Mouse (Mus musculus) right cerebral cortex, adult 18-20 months (tissue): ENCODE results near the gene Plxdc1.
"Not testable (repeated sequence)": the region's sequence is repeated elsewhere in the genome, so short reads cannot be mapped to it uniquely, and the experiment has no call there.

Source experiments
- DNase-seq: peaks from one replicate; pipeline ENCODE4 v3.0.0; 2022; ENCODE audit warnings: mixed read lengths

Gene Plxdc1

GRCm38 (mm10) chr11:97955146-97955902 lies 30.9 kb downstream of the Plxdc1 start:
- no peak for DNase-seq

DNA sequence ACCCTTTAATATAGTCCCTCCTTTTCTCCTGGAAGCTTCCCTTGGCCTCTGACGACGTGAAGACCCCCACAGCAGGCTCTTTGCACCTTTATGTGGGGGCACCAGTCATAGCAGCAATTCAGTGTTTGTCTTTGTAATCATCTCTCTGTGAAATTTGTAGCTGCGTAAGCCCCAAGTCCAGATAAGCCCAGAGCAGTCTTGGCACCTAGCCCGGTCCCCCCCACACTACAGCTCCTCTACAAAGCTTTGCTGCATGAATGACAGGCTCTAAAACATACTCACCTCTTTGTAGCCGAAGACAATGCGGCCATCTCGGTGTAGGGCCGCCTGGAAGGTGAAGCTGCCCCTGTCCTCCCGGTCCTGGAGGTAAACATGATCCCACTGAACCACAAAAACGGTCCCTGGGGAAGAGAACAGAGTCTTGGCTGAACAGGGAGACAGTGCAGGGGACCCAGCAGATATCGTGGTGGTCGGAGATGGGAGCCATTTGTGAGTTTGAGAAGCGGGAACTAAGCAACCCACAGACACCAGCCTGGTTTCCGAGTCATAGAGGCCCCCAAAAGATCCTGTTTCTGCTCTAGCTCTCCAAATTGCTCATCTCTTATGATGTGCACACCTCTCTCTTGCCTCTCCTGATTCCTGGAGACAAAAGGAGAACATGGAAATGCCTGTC lies 31.6 kb downstream of the Plxdc1 start:
- no peak for DNase-seq

DNA sequence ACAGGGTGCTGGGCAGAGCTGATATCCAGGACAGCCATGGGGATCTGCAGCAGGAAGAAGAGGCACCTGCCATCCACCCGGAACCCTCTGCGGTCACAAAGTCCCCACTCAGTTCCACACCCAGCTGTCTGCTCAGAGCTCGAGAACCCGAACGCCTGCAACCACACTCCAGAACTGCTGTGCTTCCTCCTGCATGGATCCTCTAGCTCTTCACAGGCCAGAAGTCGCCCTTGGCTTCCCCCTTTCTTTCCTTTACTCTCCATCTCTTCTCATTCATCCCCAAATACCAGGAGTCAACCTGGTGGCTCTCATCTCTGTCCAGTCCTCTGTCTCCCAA lies 32.3 kb downstream of the Plxdc1 start:
- no peak for DNase-seq

GRCm38 (mm10) chr11:97953179-97953938 lies 32.9 kb downstream of the Plxdc1 start:
- DNase-seq, result no peak

GRCm38 (mm10) chr11:97952367-97953006 lies 33.8 kb downstream of the Plxdc1 start:
- no peak for DNase-seq

DNA sequence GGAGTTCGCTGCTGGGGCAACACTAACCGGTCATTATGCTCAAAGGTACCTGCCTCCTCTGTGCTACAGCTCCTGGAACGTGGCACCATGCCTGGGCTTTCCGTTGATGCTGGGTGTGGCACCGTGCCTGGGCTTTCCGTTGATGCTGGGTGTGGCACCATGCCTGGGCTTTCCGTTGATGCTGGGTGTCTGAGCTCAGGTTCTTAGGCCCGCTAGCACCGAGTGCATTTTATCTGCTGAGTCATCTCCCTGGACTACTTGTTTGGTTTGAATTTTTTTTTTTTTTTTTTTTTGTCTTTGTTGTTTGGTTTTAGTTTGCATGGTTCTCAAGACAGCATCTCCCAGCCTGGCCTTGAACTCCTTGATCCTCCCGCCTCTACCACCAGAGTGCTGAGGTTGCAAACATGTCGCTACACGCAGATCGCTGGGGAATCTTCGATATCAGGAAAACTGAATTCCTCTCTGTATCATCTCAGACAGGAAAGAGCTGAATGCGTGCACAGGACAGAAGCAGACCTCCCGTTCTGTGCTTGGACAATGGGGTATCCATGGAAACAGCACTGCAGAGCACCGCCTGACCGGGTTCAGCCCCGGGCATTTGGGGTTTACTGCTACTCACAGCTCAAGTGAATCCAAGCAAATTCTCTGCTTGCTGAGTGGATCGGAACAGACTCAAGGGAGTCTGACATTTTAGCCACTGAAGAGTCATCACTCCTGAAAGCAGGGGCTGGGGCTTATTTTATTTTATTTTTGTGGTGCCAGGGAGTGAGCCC lies 36.4 kb downstream of the Plxdc1 start:
- no peak for DNase-seq

DNA sequence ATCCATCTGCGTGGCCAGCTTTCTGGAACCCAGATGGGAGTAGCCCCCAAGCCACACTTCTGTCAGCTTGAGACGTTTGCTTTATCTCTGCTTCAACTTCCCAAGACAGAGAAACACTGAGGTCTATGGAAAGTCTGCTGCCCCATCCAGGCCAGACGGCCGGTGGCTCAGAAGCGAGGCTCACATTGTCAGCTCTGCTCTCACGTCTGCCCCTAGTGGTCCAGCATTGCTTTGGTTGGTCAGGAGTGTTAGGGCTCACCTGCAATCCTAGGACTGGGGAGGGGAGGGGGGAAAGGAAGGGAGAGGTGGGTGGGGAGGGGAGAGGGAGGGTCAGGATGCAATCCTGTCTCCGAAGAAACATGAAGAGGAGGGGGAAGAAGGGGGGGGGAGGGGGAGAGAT lies 38.8 kb downstream of the Plxdc1 start:
- DNase-seq, result no peak

- DNase-seq, result not testable (repeated sequence)
Observed at GRCm38 (mm10) chr11:97945738-97946289, 40.4 kb downstream of the Plxdc1 start.

DNA sequence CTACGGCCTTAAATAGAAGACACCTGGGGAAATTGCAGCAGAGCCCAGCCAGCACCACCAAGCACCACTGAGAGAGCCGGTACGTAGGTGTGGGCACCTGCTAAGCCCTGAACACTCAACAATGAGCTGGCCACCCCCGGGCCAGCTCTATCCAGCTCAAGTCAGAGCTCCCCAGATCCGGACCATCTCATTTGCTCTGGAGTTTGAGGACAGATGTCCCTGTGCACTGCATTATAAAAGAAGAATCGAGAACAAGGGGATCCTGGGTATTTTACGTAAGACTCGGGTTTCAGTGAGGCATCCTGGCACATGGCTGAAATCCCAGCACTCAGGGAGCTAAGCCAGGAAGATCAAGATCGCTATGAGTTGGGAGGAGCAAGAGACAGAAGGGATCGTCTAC lies 41.2 kb downstream of the Plxdc1 start:
- peak; percentile 56 for DNase-seq

DNA sequence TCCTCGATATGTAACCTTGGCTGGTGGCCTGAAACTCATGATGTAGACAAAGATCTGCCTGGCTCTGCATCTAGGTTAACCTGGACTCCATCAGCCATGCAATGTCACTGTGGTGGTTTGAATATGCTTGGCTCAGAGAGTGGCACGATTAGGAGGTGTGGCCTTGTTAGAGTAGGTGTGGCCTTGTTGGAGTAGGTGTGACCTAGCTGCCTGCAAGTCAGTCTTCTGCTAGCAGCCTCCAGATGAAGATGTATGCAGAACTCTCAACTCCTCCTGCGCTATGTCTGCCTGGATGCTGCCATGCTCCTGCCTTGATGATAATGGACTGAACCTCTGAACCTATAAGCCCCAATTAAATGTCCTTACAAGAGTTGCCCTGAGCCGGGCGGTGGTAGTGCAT lies 43.0 kb downstream of the Plxdc1 start:
- DNase-seq, result no peak

DNA sequence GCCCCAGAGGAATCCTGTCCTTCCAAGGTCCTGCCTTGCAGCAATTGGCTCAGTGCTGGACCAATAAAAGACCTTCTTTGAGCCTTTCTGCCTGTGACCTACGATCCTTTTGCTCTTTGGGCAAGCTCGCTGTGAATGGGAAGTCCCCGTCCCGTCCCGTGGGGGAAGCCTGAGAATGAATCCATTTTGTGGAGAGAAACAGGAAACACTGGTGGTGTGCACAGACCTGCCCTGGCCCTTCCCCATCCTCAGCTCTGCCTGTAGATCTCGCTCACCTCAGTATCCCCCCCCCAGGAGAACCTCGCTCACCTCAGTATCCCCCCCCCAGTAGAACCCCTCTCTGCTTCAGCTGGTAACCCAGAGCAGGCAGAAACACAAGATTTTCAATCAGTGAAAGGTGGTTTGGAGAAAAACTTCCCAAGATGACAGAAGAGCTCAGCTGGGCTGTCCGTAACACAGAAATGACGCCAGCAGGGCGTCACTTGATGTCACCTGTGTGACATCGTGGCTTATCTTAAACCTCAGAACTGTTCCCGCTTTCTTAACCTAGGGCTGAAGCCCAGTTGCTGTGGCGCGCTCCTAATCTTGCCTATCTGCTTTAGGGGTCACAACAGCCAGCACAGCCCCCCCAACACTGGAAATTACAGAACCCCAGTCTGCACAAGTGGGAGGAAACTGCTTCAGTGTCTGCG lies 43.7 kb downstream of the Plxdc1 start:
- DNase-seq, result no peak

GRCm38 (mm10) chr11:97937469-97938105 lies 48.7 kb downstream of the Plxdc1 start:
- no peak for DNase-seq

DNA sequence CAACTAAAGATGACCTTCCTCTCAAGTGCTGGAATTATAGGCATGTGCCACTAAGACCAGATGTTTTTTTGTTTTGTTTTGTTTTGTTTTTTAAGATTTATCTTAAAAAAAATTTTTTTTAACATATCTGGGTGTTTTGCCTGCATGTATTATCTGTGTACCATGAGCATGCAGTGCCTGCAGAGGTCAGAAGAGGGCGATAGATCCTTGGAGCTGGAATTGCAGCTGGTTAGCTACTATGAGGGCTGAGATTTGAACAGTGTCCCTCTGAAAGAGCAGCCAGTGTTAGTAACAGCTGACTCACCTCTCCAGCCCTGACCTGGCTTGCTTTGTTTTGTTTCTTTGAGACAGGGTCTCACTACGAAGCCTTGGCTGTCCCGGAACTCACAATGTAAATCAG lies 49.5 kb downstream of the Plxdc1 start:
- no peak for DNase-seq

DNA sequence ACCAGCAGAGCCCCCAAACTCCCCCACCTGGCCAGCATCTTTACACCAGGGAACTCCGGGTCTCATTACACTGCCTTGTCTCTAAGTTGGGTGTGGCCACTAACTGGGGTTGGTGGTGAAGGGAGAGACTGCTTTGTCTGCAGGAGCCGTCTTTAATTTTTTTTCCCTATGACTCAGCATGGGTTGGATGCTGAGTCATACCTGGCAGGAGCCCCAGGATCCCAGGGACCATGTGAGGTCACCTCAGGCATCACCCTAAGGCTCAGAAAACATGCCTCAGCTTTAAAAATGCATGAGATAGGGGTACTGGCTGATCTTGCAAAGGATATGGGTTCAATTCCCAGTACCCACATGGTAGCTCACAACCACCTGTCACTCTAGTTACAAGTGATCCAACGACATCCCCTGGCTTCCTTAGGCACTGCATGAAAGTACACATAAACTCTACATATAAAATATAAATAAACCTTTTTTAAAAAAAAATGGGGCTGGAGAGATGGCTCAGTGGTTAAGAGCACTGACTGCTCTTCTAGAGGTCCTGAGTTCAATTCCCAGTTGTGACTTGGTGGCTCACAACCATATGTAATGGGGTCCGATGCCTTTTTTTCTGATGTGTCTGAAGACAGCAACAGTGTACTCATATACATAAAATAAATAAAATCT lies 50.2 kb downstream of the Plxdc1 start:
- DNase-seq, result no peak

DNA sequence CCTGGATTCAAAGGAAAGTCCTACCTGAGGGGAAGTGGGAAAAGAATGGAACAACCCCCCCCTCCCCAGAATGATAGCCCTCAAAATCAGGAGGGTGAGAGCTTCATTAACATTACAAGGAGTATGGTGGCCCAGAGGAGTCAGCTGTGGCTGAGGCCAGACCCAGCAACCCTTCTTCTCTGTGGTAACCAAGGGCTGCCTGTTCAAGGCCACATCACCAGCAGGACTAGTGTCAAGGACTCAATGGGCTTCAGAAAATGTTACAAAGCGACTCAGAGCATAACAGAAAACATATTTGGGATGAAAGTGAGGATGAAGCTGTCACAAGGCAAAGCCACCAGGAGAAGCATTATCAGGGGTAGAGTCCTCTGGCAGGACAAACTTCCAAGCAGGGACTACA lies 52.7 kb downstream of the Plxdc1 start:
- no peak for DNase-seq

DNA sequence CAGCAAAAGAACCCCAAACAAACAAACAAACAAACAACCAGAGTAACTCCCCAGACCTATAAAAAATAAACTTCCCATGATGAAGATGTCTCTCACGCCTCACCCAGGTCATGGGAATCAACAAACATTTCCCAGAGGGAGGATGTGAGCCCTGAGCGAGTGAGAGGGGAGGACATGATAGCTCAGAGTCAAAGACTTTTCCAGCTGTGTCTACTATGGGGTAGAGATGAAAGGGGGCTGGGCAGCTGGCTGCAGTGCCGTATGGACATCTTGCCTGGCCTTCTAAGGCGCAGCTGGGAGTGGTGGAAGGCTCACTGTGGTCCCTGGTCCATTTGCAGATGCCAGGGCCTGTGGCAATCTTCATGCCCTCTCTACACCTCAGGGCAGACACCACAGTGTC lies 57.3 kb downstream of the Plxdc1 start:
- no peak for DNase-seq

- DNase-seq, result no peak
Observed at GRCm38 (mm10) chr11:97924217-97924616, 62.0 kb downstream of the Plxdc1 start.

GRCm38 (mm10) chr11:97923639-97924038 lies 62.6 kb downstream of the Plxdc1 start:
- DNase-seq, result no peak

GRCm38 (mm10) chr11:97915974-97916503 lies 70.2 kb downstream of the Plxdc1 start:
- DNase-seq, result no peak

DNA sequence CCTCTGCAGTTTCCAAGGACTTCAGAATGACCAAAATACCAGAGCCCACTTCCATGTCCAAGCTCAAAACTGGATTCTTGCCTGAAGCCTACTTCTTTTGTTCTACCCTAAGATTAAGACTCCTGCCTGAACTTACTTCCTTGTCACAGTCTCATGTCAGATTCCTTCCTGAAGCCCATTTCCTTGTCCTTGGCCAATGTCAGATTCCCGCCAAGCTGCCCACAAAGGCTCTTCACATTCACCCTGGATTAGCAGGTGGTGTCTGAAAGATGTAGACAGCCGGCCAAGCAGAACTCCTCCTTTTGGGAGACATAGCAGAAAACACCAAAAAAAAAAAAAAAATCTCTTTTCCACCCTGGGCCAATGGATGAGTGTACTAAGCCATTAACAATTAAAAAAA lies 70.8 kb downstream of the Plxdc1 start:
- no peak for DNase-seq
